Mouse (Mus musculus): ENCODE results near the gene Selenoo. TPM values are rescaled to one million over a fixed set of nuclear protein-coding genes. Genes with fewer than 3 reads are reported as not detected.

Gene Selenoo
- 9.2 and 9.4 TPM in 2 replicates for polyA plus RNA-seq (2011; ENCODE audit: insufficient read depth, insufficient read length, low read depth, missing spikeins)

DNA sequence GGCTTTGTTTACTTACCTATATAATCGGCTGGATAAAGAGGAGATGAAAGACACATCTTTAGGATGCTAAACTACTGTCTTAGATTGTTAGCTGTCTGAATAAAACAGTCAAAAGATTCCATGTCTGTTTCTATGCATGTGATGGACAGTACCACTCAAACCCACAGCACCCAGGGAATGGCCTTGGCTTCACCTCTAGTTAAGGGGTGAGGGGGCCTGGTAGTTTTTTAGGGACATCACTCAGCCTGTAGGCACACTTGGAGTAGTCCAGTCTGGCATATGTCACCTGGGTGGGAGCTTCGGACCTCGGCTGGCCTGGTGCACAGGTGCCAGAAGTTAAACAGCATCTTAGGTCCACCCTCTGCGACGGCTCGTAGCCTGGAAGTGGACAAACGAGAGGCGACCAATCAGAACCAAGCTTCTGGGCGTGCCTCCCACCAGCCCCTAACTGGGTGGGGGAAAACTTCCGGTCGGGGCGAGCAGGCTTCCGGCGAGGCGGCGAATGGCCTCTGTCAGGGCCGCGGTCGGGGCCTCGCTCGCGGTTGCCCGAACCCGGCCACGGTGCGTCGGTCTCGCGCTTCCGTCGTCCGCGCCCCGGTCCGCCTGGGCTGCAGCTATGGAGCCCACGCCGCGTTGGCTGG lies at the start of gene Selenoo:
Gene Selenoo, plus strand, starts transcription at position 478 of the 641 bp plus-strand sequence.
- Histone ChIP-seq H3K27ac (ENCODE audit: insufficient read depth, low read length) (no peak within 1 kb of the TSS), H3K36me3 (ENCODE audit: control insufficient read depth, insufficient read depth, low read length, poor library complexity, severe bottlenecking) (no peaks in the 10 kb centered on the region), H3K9ac (ENCODE audit: low read depth, poor library complexity, severe bottlenecking) (peak within 1 kb of the TSS; percentile 60), H3K9me3 (replicated peaks; ENCODE audit: control insufficient read depth, insufficient read depth, low read length, poor library complexity, severe bottlenecking) (no peaks in the 10 kb centered on the region), H3K4me3 (ENCODE audit: low read depth, low read length) (peak within 1 kb of the TSS; percentile 80), H3K27me3 (ENCODE audit: control insufficient read depth, insufficient read depth, low read length, poor library complexity, severe bottlenecking) (no peaks in the 10 kb centered on the region), H3K4me1 (ENCODE audit: control insufficient read depth, insufficient read depth, low read length) (no peaks in the 10 kb centered on the region)
- no peak for TF ChIP-seq CTCF (IDR thresholded peaks at IDR 0.05; ENCODE audit: low read depth, low read length)
- TF ChIP-seq POLR2A (IDR thresholded peaks at IDR 0.05; ENCODE audit: insufficient read depth, low read length): peak; percentile 5
- TF ChIP-seq EP300 (IDR thresholded peaks at IDR 0.05; ENCODE audit: insufficient read depth, low read depth, low read length): no peak

DNA sequence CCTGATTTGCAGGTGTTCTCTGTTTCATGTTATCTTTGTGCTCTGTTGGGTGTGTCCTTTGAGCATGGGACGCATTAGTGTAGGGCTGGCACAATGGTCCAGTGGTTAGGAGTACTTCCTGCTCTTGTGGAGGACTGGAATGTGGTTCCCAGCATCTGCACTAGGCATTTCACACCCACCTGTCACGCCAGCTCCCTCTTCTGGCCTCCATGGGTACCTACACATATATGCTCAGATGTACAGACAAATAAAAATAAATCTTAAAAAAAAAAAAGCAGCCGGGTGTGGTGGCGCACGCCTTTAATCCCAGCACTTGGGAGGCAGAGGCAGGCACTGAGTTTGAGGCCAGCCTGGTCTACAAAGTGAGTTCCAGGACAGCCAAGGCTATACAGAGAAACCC lies 44.5 kb upstream of the Selenoo start:
- Histone ChIP-seq H3K9me3 (replicated peaks; ENCODE audit: control insufficient read depth, insufficient read depth, low read length, poor library complexity, severe bottlenecking) (no peaks in the 10 kb centered on the region), H3K27ac (ENCODE audit: insufficient read depth, low read length) (no peak overlapping the region)
- TF ChIP-seq CTCF (IDR thresholded peaks at IDR 0.05; ENCODE audit: low read depth, low read length) (peak; percentile 37), POLR2A (IDR thresholded peaks at IDR 0.05; ENCODE audit: insufficient read depth, low read length) (no peak)

DNA sequence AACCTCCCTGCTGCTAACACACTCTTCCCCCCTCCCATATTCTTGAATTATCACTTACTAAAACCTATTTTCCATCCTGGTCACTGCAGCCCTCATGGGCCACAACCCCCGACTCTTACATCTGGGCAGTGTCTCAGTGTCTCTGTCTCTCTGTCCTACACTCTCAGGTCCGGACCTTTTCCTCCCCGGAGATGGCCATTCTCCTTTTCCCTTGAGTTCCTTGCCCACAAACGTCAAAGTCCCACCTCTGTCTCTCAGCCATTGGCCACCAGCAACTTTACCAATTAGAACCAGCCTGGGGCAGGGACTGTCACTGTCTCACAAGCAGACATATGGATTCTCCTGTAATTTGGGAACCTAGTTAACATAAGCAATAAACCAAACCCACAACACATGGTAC lies 42.5 kb upstream of the Selenoo start:
- no peak for TF ChIP-seq POLR2A (IDR thresholded peaks at IDR 0.05; ENCODE audit: insufficient read depth, low read length)
- TF ChIP-seq EP300 (IDR thresholded peaks at IDR 0.05; ENCODE audit: insufficient read depth, low read depth, low read length): no peak
- no peak for TF ChIP-seq CTCF (IDR thresholded peaks at IDR 0.05; ENCODE audit: low read depth, low read length)
- Histone ChIP-seq H3K9me3 (replicated peaks; ENCODE audit: control insufficient read depth, insufficient read depth, low read length, poor library complexity, severe bottlenecking) (no peaks in the 10 kb centered on the region; the same call in 1 of the 2 replicates), H3K4me3 (ENCODE audit: low read depth, low read length) (no peak overlapping the region), H3K27me3 (ENCODE audit: control insufficient read depth, insufficient read depth, low read length, poor library complexity, severe bottlenecking) (no peaks in the 10 kb centered on the region), H3K9ac (ENCODE audit: low read depth, poor library complexity, severe bottlenecking) (no peak overlapping the region), H3K36me3 (ENCODE audit: control insufficient read depth, insufficient read depth, low read length, poor library complexity, severe bottlenecking) (no peaks in the 10 kb centered on the region), H3K27ac (ENCODE audit: insufficient read depth, low read length) (no peak overlapping the region), H3K4me1 (ENCODE audit: control insufficient read depth, insufficient read depth, low read length) (no peaks in the 10 kb centered on the region)

More for the DNA sequence above, 44.5 kb upstream of the Selenoo start:
- H3K9ac ChIP-seq (ENCODE audit: low read depth, poor library complexity, severe bottlenecking): no peak overlapping the region
- H3K36me3 ChIP-seq (ENCODE audit: control insufficient read depth, insufficient read depth, low read length, poor library complexity, severe bottlenecking): no peaks in the 10 kb centered on the region
- H3K4me1 ChIP-seq (ENCODE audit: control insufficient read depth, insufficient read depth, low read length): no peaks in the 10 kb centered on the region
- no peak overlapping the region for H3K4me3 ChIP-seq (ENCODE audit: low read depth, low read length)
- no peaks in the 10 kb centered on the region for H3K27me3 ChIP-seq (ENCODE audit: control insufficient read depth, insufficient read depth, low read length, poor library complexity, severe bottlenecking)

DNA sequence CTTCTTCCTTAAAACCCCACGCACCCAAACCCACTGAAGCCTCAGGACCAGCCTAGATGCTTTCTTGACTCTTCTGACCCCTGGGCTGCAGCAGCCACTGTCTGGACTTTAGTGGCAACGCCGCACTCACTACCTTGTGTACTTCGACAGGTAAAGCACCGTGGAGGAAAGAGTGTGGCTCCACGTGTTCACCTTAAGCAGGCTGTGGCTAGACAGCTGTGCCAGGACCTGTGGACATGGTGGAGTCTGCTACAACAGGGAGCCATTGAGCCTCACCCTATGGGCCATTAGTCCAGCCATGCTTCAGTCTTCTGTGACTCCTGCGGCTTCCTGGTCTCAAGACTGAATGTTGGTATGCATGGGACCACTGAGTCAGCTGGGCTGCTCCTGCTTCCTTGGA lies 34.2 kb upstream of the Selenoo start:
- Histone ChIP-seq H3K9me3 (replicated peaks; ENCODE audit: control insufficient read depth, insufficient read depth, low read length, poor library complexity, severe bottlenecking) (no peaks in the 10 kb centered on the region; the same call in 1 of the 2 replicates), H3K4me3 (ENCODE audit: low read depth, low read length) (no peak overlapping the region), H3K27me3 (ENCODE audit: control insufficient read depth, insufficient read depth, low read length, poor library complexity, severe bottlenecking) (peaks cover 2% of the 10 kb centered on the region; the same call in 1 of the 2 replicates), H3K9ac (ENCODE audit: low read depth, poor library complexity, severe bottlenecking) (no peak overlapping the region), H3K4me1 (ENCODE audit: control insufficient read depth, insufficient read depth, low read length) (peaks cover 2% of the 10 kb centered on the region), H3K36me3 (ENCODE audit: control insufficient read depth, insufficient read depth, low read length, poor library complexity, severe bottlenecking) (no peaks in the 10 kb centered on the region), H3K27ac (ENCODE audit: insufficient read depth, low read length) (no peak overlapping the region)
- no peak for TF ChIP-seq POLR2A (IDR thresholded peaks at IDR 0.05; ENCODE audit: insufficient read depth, low read length)
- no peak for TF ChIP-seq CTCF (IDR thresholded peaks at IDR 0.05; ENCODE audit: low read depth, low read length)
- TF ChIP-seq EP300 (IDR thresholded peaks at IDR 0.05; ENCODE audit: insufficient read depth, low read depth, low read length): no peak

DNA sequence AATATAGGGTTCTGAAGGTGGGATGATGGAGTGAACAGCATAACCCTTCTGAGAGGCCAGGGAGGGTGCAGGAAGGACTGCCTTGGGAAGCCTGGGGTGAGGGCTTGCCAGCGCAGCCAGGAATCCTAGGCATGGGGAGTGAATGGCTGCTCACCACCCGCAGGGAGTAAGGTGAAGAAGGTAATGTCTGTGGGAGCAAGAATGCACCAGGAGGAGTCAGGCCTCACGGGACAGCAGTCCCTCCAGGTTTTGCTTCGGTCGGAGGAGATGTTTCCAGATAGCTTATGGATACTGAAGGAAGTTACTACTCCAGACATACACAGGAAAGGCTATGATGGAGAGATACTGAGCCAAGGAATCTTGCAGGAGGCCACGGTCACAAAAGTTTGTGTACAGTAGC lies 30.1 kb upstream of the Selenoo start:
- H3K4me1 ChIP-seq (ENCODE audit: control insufficient read depth, insufficient read depth, low read length): peaks cover 2% of the 10 kb centered on the region
- H3K4me3 ChIP-seq (ENCODE audit: low read depth, low read length): no peak overlapping the region; the same call in 1 of the 2 replicates
- TF ChIP-seq EP300 (IDR thresholded peaks at IDR 0.05; ENCODE audit: insufficient read depth, low read depth, low read length) (no peak), CTCF (IDR thresholded peaks at IDR 0.05; ENCODE audit: low read depth, low read length) (no peak), POLR2A (IDR thresholded peaks at IDR 0.05; ENCODE audit: insufficient read depth, low read length) (no peak)
- H3K9me3 ChIP-seq (replicated peaks; ENCODE audit: control insufficient read depth, insufficient read depth, low read length, poor library complexity, severe bottlenecking): no peaks in the 10 kb centered on the region
- no peaks in the 10 kb centered on the region for H3K36me3 ChIP-seq (ENCODE audit: control insufficient read depth, insufficient read depth, low read length, poor library complexity, severe bottlenecking)
- H3K27me3 ChIP-seq (ENCODE audit: control insufficient read depth, insufficient read depth, low read length, poor library complexity, severe bottlenecking): peaks cover 2% of the 10 kb centered on the region; the same call in 1 of the 2 replicates
- peak overlapping the region; percentile 62 for H3K9ac ChIP-seq (ENCODE audit: low read depth, poor library complexity, severe bottlenecking)
- H3K27ac ChIP-seq (ENCODE audit: insufficient read depth, low read length): no peak overlapping the region

DNA sequence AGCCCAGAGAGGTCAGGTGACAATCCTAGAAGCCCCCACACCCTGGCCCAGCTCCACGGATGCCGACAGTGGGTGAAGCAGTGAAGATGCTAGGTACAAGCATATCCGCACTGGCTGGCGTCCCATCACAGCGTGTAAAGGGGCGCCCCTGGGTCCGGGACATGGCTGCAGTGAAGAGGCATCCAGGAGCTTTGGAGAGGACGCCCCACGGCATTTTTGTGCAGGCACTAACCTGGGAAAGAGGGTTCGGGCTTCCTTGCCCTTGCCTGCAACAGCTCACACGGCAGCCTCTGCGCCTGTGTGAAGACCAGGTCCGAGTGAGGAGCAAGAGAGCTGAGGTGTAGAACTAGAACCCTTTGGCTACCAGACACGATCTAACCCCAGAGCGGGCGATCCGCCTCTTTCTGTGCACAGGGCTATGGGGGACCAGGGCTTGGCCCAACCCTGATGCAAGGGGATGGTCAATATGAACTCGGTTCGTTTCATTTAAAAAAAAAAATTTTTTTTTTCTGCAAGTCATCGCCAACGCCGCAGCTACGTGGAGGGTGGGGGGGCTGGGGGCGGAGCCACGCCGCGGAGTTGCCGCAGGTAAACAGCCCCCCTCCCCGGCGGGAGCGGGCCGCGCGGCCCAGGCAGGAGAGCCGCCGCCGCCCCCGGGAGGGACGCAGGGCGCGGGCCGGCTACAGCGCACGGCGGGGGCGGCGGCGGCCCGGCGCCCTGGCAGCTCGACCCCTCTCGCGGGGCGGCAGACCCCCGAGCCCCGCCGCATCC lies 29.5 kb upstream of the Selenoo start, which contains the start of gene Panx2:
Gene Panx2, plus strand, starts transcription at position 574 of the 771 bp plus-strand sequence.
- Histone ChIP-seq H3K4me1 (ENCODE audit: control insufficient read depth, insufficient read depth, low read length) (peaks cover 2% of the 10 kb centered on the region), H3K27me3 (ENCODE audit: control insufficient read depth, insufficient read depth, low read length, poor library complexity, severe bottlenecking) (peaks cover 2% of the 10 kb centered on the region; the same call in 1 of the 2 replicates), H3K4me3 (ENCODE audit: low read depth, low read length) (peak within 1 kb of the TSS; percentile 67), H3K27ac (ENCODE audit: insufficient read depth, low read length) (no peak within 1 kb of the TSS), H3K9ac (ENCODE audit: low read depth, poor library complexity, severe bottlenecking) (peak within 1 kb of the TSS; percentile 62), H3K36me3 (ENCODE audit: control insufficient read depth, insufficient read depth, low read length, poor library complexity, severe bottlenecking) (no peaks in the 10 kb centered on the region), H3K9me3 (replicated peaks; ENCODE audit: control insufficient read depth, insufficient read depth, low read length, poor library complexity, severe bottlenecking) (no peaks in the 10 kb centered on the region)
- TF ChIP-seq POLR2A (IDR thresholded peaks at IDR 0.05; ENCODE audit: insufficient read depth, low read length) (no peak), CTCF (IDR thresholded peaks at IDR 0.05; ENCODE audit: low read depth, low read length) (no peak), EP300 (IDR thresholded peaks at IDR 0.05; ENCODE audit: insufficient read depth, low read depth, low read length) (no peak)

Measured in ES-Bruce4 (cell line).